Comparison of ENCODE assay signal across 8 mouse cellular contexts in the genomic region with DNA sequence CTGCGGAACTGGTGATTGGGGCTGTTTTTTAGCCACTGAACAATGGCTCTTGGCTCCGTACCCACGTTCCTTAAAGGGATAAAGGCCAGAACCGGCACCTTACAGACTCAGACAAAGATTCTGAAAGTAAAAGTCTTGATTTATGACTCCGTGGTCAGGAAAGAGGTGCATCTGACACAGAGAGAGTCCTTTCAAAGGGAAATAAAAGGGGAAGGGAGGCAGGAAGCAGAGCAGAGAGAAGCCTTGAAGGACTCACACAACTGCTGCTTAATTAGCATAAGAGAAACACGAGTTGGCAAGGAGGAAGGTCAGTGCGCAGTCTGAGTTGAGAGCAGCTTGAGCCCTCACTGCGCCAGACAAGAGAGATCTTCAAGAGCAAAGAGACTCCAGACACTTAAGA. TPM values are rescaled to one million over a fixed set of nuclear protein-coding genes. Genes with fewer than 3 reads are reported as not detected.
DNase-seq lines count a peak whose midpoint lies in the region; ATAC-seq and TF ChIP-seq lines count a peak whose summit lies in the region.
"Had no signal": no experiment of that assay in that cellular context is flagged by ENCODE, and none has a peak within 500 bp of the region (broad histone marks: within the 10 kb centered on the region; RNA-seq: fewer than 3 reads in every experiment).

No protein-coding gene starts in this region.

- ATAC-seq in hindbrain, embryonic 14.5 days (ENCODE audit: low FRiP score), result peak; percentile 75; the same call in 1 of the 2 replicates
- no peak for ATAC-seq in stomach, postnatal 0 days (ENCODE audit: low FRiP score, low TSS enrichment)

- in situ Hi-C loops in CH12.LX (cut with MboI; ENCODE audit: low pct_ligation_motif_present, low pct_unique_long_range_greater_than_20kb, low sequenced_read_pairs), result no loop called here

- no peak for TF ChIP-seq EP300 in CH12.LX (IDR thresholded peaks at IDR 0.05; ENCODE audit: low read length)
- no peak for TF ChIP-seq EP300 in stomach, postnatal 0 days (optimal IDR thresholded peaks at IDR 0.05)

- no peaks in the 10 kb centered on the region for H3K27me3 ChIP-seq in CH12.LX (replicated peaks)
- H3K27me3 ChIP-seq in forebrain, embryonic 10.5 days (ENCODE audit: poor library complexity, severe bottlenecking), result no peaks in the 10 kb centered on the region
- no peaks in the 10 kb centered on the region for H3K27me3 ChIP-seq in hindbrain, embryonic 14.5 days (ENCODE audit: control insufficient read depth, insufficient read depth, low read length)
- no peaks in the 10 kb centered on the region for H3K27me3 ChIP-seq in stomach, postnatal 0 days (ENCODE audit: control insufficient read depth, insufficient read depth, low read length)
- no peaks in the 10 kb centered on the region for H3K27me3 ChIP-seq in cerebellum, adult 2 months (ENCODE audit: control insufficient read depth, insufficient read depth, low read length)
- H3K27me3 ChIP-seq: limb, embryonic 15.5 days had no signal

- H3K79me2 ChIP-seq in CH12.LX (replicated peaks; ENCODE audit: control insufficient read depth, extremely low read depth, insufficient read depth, poor library complexity, severe bottlenecking), result no peaks in the 10 kb centered on the region

- 0 out of 2 replicates have a peak overlapping the region, but pooled peaks have one; percentile 5 for H3K9ac ChIP-seq in CH12.LX (ENCODE audit: insufficient read depth, low read depth)
- no peak overlapping the region for H3K9ac ChIP-seq in hindbrain, embryonic 14.5 days
- H3K9ac ChIP-seq in stomach, postnatal 0 days (ENCODE audit: low read length), result no peak overlapping the region
- H3K9ac ChIP-seq: limb, embryonic 15.5 days had no signal

- no peak overlapping the region for H3K4me3 ChIP-seq in CH12.LX (replicated peaks in 1 of 3; ENCODE audit: low read depth in 2 of 3, low read length in 2 of 3, poor library complexity in 1 of 3)
- no peak overlapping the region for H3K4me3 ChIP-seq in forebrain, embryonic 10.5 days
- H3K4me3 ChIP-seq in hindbrain, embryonic 14.5 days (replicated peaks; ENCODE audit: low read length), result no peak overlapping the region
- H3K4me3 ChIP-seq in stomach, postnatal 0 days (ENCODE audit: low read depth, low read length), result no peak overlapping the region
- H3K4me3 ChIP-seq in cerebellum, adult 2 months (replicated peaks; ENCODE audit: insufficient read depth, low read depth, low read length), result no peak overlapping the region
- H3K4me3 ChIP-seq: limb, embryonic 15.5 days had no signal

- no peaks in the 10 kb centered on the region for H3K9me3 ChIP-seq in CH12.LX (replicated peaks; ENCODE audit: low read length)
- H3K9me3 ChIP-seq in forebrain, embryonic 10.5 days, result no peaks in the 10 kb centered on the region
- H3K9me3 ChIP-seq in hindbrain, embryonic 14.5 days (ENCODE audit: control insufficient read depth, low read length), result no peaks in the 10 kb centered on the region
- no peaks in the 10 kb centered on the region for H3K9me3 ChIP-seq in stomach, postnatal 0 days (ENCODE audit: control insufficient read depth, low read length)
- H3K9me3 ChIP-seq: limb, embryonic 15.5 days had no signal

- H3K36me3 ChIP-seq in CH12.LX (replicated peaks in 1 of 2; ENCODE audit: control insufficient read depth in 1 of 2, insufficient read depth in 1 of 2, low read length in 1 of 2), result no peaks in the 10 kb centered on the region
- no peaks in the 10 kb centered on the region for H3K36me3 ChIP-seq in forebrain, embryonic 10.5 days (replicated peaks)
- H3K36me3 ChIP-seq in hindbrain, embryonic 14.5 days (replicated peaks; ENCODE audit: control insufficient read depth, insufficient read depth), result no peaks in the 10 kb centered on the region
- no peaks in the 10 kb centered on the region for H3K36me3 ChIP-seq in stomach, postnatal 0 days (ENCODE audit: control insufficient read depth, insufficient read depth, low read length)
- H3K36me3 ChIP-seq: limb, embryonic 15.5 days had no signal

- H3K4me1 ChIP-seq in CH12.LX (ENCODE audit: control insufficient read depth in 1 of 2, insufficient read depth in 2 of 2), result peaks cover 2 to 12% of the 10 kb centered on the region in 2 experiments; a peak in 3 of 4 replicates
- peaks cover 13% of the 10 kb centered on the region for H3K4me1 ChIP-seq in forebrain, embryonic 10.5 days
- H3K4me1 ChIP-seq in hindbrain, embryonic 14.5 days (replicated peaks; ENCODE audit: control insufficient read depth, insufficient read depth, low read length), result no peaks in the 10 kb centered on the region
- H3K4me1 ChIP-seq in stomach, postnatal 0 days (replicated peaks; ENCODE audit: control insufficient read depth, insufficient read depth), result no peaks in the 10 kb centered on the region
- H3K4me1 ChIP-seq in cerebellum, adult 2 months (ENCODE audit: control insufficient read depth, insufficient read depth, low read length), result no peaks in the 10 kb centered on the region

- TF ChIP-seq CTCF in CH12.LX (conservative IDR thresholded peaks at IDR 0.05 in 1 of 2, IDR thresholded peaks at IDR 0.05 in 1 of 2; ENCODE audit: low read depth in 2 of 2, low read length in 2 of 2), result no peak
- no peak for TF ChIP-seq CTCF in stomach, postnatal 0 days (IDR thresholded peaks at IDR 0.05; ENCODE audit: low read depth)
- TF ChIP-seq CTCF in cerebellum, adult 2 months (IDR thresholded peaks at IDR 0.05; ENCODE audit: borderline replicate concordance, insufficient read depth, low read depth, low read length), result no peak

- H3K27ac ChIP-seq in CH12.LX (ENCODE audit: insufficient read depth, low read depth), result no peak overlapping the region
- 0 out of 2 replicates have a peak overlapping the region, but pooled peaks have one; percentile 30 for H3K27ac ChIP-seq in forebrain, embryonic 10.5 days
- no peak overlapping the region for H3K27ac ChIP-seq in hindbrain, embryonic 14.5 days
- H3K27ac ChIP-seq in stomach, postnatal 0 days (replicated peaks), result no peak overlapping the region
- H3K27ac ChIP-seq in cerebellum, adult 2 months (ENCODE audit: insufficient read depth, low read length), result no peak overlapping the region
- H3K27ac ChIP-seq: limb, embryonic 15.5 days had no signal

- dilution Hi-C loops in CH12.LX (cut with MboI; ENCODE audit: extremely low pct_ligation_motif_present, extremely low pct_unique_long_range_greater_than_20kb, low sequenced_read_pairs), result no loop called here

- TF ChIP-seq POLR2A in CH12.LX (IDR thresholded peaks at IDR 0.05; ENCODE audit: low read depth, low read length), result no peak
- no peak for TF ChIP-seq POLR2A in cerebellum, adult 2 months (IDR thresholded peaks at IDR 0.05; ENCODE audit: borderline replicate concordance, insufficient read depth, low read length)

- DNase-seq in B cell, adult 2 months, result peak; percentile 9 to 11
- peak; percentile 12 for DNase-seq in CH12.LX (ENCODE audit: extremely low read depth)
- no peak for DNase-seq in forebrain, embryonic 10.5 days (ENCODE audit: extremely low spot score, low spot score)
- peak; percentile 37 for DNase-seq in hindbrain, embryonic 14.5 days (ENCODE audit: low spot score)
- DNase-seq in lung, postnatal 14 days, result peak; percentile 11
- DNase-seq in stomach, postnatal 0 days (ENCODE audit: low spot score), result no peak
- DNase-seq in cerebellum, adult 2 months, result no peak

- no peak for TF ChIP-seq RAD21 in CH12.LX (IDR thresholded peaks at IDR 0.05; ENCODE audit: low read depth, low read length)

- peak overlapping the region; percentile 41 for H3K4me2 ChIP-seq in CH12.LX (ENCODE audit: insufficient read depth, low read depth, poor library complexity, severe bottlenecking)
- 0 out of 2 replicates have a peak overlapping the region, but pooled peaks have one; percentile 13 for H3K4me2 ChIP-seq in hindbrain, embryonic 14.5 days (replicated peaks)
- peak overlapping the region; percentile 31 for H3K4me2 ChIP-seq in stomach, postnatal 0 days (replicated peaks; ENCODE audit: low read depth)
- H3K4me2 ChIP-seq: limb, embryonic 15.5 days had no signal

- 26% methylated on average over 8 of the region's 8 CpGs for WGBS in forebrain, embryonic 10.5 days
- 9% methylated on average over 8 of the region's 8 CpGs for WGBS in hindbrain, embryonic 14.5 days
- WGBS in stomach, postnatal 0 days, result 30% methylated on average over 8 of the region's 8 CpGs
- 11% methylated on average over 8 of the region's 8 CpGs for WGBS in cerebellum, adult 2 months

TF ChIP-seq in CH12.LX, 34 proteins besides CTCF, POLR2A, EP300 and RAD21:
- no peak for TF ChIP-seq TCF12 (IDR thresholded peaks at IDR 0.05; ENCODE audit: low read depth, low read length)
- TF ChIP-seq USF1 (IDR thresholded peaks at IDR 0.05; ENCODE audit: low read depth, low read length), result no peak
- TF ChIP-seq GABPA (IDR thresholded peaks at IDR 0.05; ENCODE audit: insufficient replicate concordance, low read depth, low read length), result no peak
- no peak for TF ChIP-seq PAX5 (IDR thresholded peaks at IDR 0.05; ENCODE audit: low read length)

RNA-seq across cellular contexts. Expression of a gene that starts 13.7 kb away (rescaled TPM):
- total RNA-seq in CH12.LX (2012; rRNA removed) (not detected in 2 replicates), CH12.LX (2014; rRNA removed) (not detected in 2 replicates)
- not detected in 2 replicates for polyA plus RNA-seq in CH12.LX (2012; ENCODE audit: insufficient read length, low read depth)
- 17.1 and 17.4 TPM in 2 replicates for polyA plus RNA-seq in forebrain, embryonic 10.5 days (2016; fragmentation: Nextera tagmentation; extraction: Ambion mirVana)
- 5.7 and 5.8 TPM in 2 replicates for polyA plus RNA-seq in hindbrain, embryonic 14.5 days (2014; fragmentation: Nextera tagmentation; extraction: Ambion mirVana)
- polyA plus RNA-seq in stomach, postnatal 0 days (2015; fragmentation: Nextera tagmentation; extraction: Ambion mirVana), result 7.2 and 7.3 TPM in 2 replicates
- polyA plus RNA-seq in cerebellum, adult 2 months (2012; rRNA removed), result 5.1 and 6.4 TPM in 2 replicates

Comparison
In these comparisons a context has a peak if more than half of its experiments do, and no peak if none do; other contexts are left out.
1. DNase-seq: peak in B cell, adult 2 months (2 of 2), CH12.LX (single experiment), hindbrain, embryonic 14.5 days (single experiment) and lung, postnatal 14 days (single experiment); none in forebrain, embryonic 10.5 days (single experiment), stomach, postnatal 0 days (single experiment) and cerebellum, adult 2 months (0 of 2).
2. Peak in every context shown above with its lines, with median percentiles within 50 percentile points of each other: H3K4me2 ChIP-seq.